Mouse (Mus musculus): Measurements from ENCODE around the gene Cdk6. TPM values are rescaled to one million over a fixed set of nuclear protein-coding genes. Genes with fewer than 3 reads are reported as not detected.
"Not testable (repeated sequence)": the region's sequence is repeated elsewhere in the genome, so short reads cannot be mapped to it uniquely, and the experiment has no call there.

The Cdk6 gene
- total RNA-seq, 2 experiments from 2014 or later: 10.7 to 15.3 TPM

DNA sequence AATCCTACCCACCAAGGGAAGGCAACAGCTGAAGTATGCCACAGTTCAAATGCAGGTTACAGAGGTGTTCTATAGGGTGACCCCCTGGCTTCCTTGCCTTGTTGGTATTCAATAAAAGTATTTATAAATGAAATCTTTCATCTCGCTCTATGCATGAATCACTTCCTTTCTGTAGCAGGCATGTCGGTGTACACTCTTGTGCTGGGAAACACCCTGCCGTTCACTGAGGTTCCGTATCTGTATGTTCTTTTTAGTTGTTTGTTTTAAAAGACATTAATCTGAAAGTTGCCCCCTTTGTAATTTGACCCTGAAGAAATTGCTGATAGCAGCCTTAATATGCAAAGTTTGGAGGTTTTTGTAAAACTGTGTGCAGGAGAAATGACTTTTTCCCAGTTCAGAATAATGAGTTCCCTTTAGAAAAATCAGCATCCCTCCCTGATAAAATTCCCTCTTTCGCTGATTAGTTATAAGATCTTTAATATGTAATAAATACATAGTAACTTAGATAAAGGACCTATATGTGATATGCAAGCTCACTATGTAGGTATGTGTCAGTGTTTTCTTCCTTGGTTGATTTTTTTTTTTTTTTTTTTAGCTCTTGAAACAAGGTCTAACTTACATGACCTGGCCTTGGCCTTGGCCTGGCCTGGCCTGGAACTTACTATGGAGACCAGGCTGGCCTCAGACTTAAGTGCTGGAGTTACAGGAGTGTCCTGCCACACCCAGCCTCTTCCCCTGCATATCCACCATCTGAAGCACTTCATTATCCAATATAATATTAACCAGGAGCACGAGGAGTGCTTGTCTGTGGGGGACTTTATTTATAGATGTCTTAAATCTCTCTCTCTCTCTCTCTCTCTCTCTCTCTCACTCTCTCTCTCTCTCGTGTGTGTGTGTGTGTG is 167.4 kb downstream of the Cdk6 start:
- no peak for DNase-seq (ENCODE audit: low spot score in 2 of 2)

GRCm38 (mm10) chr5:3509503-3509902 is 168.2 kb downstream of the Cdk6 start:
- DNase-seq (ENCODE audit: low spot score in 2 of 2): no peak

- no peak for DNase-seq (ENCODE audit: low spot score in 2 of 2)
These were observed 170.0 kb downstream of the Cdk6 start for GRCm38 (mm10) chr5:3511097-3511795.

DNA sequence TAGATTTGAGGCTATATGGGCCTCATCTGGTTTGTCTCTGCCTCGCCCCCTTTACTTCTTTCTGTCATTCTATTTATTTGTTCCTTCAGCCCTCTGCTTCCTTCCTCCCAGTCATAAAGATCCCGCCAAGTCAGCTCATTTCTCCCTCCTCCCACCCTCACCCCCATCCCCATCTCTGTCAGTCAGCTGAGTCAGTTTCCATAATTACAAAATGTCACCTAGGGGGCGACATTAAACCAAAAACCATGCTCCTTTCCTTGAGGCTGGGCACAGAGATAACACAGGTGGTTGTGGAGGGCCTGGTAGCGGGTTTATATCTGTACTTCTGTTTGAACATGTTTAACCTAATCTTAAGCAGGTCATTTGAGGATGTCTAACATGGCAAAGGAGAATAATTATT is 171.3 kb downstream of the Cdk6 start:
- DNase-seq (ENCODE audit: low spot score in 2 of 2): no peak

- no peak for DNase-seq (ENCODE audit: low spot score in 2 of 2)
These were observed 173.6 kb downstream of the Cdk6 start for GRCm38 (mm10) chr5:3514901-3515311.

- no peak for DNase-seq (ENCODE audit: low spot score in 2 of 2)
These were observed 174.2 kb downstream of the Cdk6 start for GRCm38 (mm10) chr5:3515477-3515876.

DNA sequence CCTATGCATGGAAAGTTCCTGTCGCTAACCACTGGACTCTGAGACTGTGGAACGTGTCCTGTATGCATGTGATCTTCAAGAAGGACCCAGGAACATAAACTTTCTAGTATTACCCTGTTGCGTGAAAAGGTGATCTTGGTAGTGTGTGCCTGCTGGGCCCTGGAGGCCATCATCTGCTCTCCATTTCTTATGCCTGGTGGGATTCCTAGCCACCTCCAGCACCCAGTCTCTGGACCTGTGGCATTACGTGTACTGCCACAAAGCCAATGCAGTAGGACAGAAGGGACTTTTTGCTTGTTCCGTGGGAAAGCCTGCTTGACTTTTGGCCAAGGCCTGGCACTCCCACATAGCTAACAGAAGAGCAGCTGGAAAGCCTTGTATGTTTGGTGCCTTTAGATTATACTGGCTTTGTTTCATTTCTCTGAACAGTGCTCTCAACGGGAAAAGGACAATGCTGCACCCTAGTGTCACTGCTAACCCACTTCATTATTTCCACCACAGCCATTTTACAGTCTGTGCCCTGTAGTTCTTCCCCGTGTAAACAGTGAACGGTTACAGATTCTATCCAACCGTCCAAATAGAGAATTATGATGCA is 175.3 kb downstream of the Cdk6 start:
- peak; percentile 54 to 68 for DNase-seq (ENCODE audit: low spot score in 2 of 2)

DNA sequence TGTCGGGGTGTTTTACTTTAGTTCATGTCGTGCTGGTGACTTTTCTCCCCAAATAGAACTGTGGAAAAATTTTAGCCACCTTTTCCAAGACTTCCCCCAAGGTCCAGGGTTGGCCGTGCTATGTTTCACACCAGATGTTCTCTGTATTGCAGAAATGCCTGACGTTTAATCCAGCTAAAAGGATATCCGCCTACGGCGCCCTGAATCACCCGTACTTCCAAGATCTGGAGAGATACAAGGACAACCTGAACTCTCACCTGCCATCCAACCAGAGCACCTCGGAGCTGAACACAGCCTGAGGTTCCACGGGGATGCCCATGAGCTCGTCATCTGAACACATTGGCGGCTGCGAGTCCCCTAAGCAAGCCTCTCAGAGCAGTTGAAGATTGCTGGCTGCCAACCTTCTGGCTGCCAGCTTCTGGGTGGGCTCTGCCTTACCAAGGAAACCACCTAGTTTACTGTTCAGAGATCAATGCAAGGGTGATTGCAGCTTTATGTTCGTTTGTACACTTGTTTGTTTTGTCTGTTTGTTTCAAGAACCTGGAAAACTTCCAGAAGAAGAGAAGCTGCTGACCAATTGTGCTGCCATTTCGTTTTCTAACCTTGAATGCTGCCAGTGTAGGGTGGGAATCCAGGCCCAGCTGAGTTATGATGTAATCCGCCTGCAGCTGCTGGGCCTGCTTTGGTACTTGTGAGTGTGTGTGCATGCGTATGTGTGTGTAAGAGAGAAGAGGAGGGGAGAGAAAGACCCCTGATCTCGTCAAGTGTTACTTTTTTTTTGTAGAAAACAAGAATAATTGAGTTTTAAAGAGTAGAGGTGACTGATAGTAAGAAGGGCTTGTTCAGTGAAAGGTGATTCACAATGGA is 179.4 kb downstream of the Cdk6 start:
- DNase-seq (ENCODE audit: low spot score in 2 of 2): no peak

GRCm38 (mm10) chr5:3521741-3522140 is 180.5 kb downstream of the Cdk6 start:
- no peak for DNase-seq (ENCODE audit: low spot score in 2 of 2)

DNA sequence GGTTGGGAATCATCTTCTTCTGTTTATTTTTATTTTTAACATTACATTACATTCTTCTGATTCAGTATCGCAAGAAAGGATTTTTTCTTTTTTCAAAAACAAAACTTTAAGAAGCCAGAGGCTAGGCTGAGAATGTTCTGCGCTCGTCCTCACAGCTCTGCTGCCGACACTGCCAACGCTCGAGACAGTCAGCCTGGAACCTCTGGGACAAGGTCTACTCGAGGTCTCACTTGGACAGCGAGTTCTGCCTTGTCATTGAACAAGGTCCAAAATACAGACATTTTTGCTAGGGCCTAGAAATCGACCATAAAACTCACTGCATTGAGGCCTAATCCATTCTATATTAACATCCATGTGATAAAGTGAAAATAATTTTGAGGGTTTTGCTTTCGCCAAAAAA is 181.5 kb downstream of the Cdk6 start:
- DNase-seq (ENCODE audit: low spot score in 2 of 2): no peak

DNA sequence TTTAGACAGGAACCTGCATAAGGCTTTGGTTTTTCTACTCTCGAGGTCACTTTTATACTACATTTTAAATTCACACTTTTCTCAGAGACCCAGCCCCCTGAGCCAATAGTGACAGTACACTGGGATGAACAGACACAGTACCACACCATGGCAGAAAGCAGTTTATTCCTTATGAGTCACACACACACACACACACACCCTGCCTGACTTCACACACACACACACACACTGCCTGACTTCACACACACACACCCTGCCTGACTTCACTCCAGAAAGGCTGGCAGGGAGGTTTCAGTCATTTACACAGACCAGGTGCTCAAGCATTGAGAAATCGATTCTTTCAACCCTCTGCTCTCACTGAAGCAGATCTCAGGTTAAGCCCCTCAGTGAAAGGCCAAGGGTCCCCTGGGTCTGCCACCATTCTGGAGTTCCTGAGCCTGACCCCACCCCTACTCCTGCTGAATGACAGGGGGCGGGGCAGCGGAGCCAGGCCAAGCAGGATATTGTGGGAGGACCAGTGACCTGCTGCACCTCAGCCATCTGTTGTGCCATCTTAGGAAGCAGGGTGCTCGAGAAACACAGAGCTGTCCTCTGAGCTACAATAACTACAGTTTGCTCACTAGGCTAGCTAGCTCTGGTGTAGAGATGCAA is 185.9 kb downstream of the Cdk6 start:
- no peak for DNase-seq (ENCODE audit: low spot score in 2 of 2)

GRCm38 (mm10) chr5:3529585-3530189 is 188.4 kb downstream of the Cdk6 start:
- DNase-seq (ENCODE audit: low spot score in 2 of 2): no peak

- DNase-seq (ENCODE audit: low spot score in 2 of 2): not testable (repeated sequence)
These were observed 190.8 kb downstream of the Cdk6 start for GRCm38 (mm10) chr5:3532048-3532447.

DNA sequence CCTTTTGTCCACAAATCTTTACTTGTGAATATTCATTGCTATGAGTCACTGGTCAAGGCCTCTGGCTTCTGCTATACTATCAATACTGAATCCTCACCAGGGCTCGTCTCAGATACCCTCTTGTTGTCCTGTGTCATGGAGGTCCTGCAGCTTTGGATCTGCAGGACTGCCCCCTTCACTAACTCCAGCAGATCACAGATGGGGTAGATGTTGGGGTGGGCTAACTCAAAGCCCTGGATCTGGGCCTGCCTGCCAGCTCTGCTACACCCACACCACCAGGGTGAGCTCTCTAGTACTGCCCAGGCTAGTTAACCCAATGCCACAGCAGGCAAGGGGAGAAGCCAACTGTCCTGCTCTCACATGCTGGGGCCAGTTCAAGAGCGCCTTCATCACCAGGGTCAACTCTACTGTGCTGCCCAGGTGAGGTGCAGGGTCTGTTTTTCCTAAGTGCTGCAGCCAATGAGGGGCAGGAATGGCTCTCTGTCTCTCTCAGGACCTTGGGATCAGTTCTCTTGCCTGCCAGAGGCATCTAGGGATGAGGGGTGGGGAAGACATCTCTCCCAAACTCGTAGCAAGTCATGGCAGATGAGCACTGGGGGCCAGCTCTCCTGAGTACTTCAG is 195.4 kb downstream of the Cdk6 start:
- DNase-seq (ENCODE audit: low spot score in 2 of 2): no peak

- no peak for DNase-seq (ENCODE audit: low spot score in 2 of 2)
These were observed 197.5 kb downstream of the Cdk6 start for GRCm38 (mm10) chr5:3538505-3539472.

GRCm38 (mm10) chr5:3541871-3542270 is 200.6 kb downstream of the Cdk6 start:
- no peak for DNase-seq (ENCODE audit: low spot score in 2 of 2)

GRCm38 (mm10) chr5:3543629-3544479 is 202.6 kb downstream of the Cdk6 start, which contains the start of gene Fam133b:
TSS of gene Fam133b (plus strand) at chr5:3543833.
- peak; percentile 99 for DNase-seq (ENCODE audit: low spot score in 2 of 2)

DNA sequence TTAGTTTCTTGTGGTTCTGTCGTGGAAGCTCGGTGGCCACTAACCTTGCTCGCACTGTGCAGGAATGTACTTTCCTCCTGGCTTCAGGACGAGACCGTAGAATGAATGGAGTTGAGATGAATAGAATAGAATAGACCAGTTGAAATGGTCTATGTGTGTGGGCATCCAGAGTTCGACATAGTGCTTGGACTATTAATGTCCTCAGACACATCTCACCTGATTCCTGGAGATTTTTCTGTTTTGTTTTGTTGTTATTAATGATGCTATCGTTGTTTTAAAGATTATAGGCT is 203.1 kb downstream of the Cdk6 start:
- no peak for DNase-seq (ENCODE audit: low spot score in 2 of 2)
